Mouse (Mus musculus): Measurements from ENCODE around the gene Arhgap30. TPM values are rescaled to one million over a fixed set of nuclear protein-coding genes. Genes with fewer than 3 reads are reported as not detected.

The Arhgap30 gene
- total and polyA plus RNA-seq, 3 experiments: 2.6 to 4.1 (median 2.7) TPM

- no peak for DNase-seq
Measured at GRCm38 (mm10) chr1:171375646-171376097, 13.1 kb upstream of the Arhgap30 start.

DNA sequence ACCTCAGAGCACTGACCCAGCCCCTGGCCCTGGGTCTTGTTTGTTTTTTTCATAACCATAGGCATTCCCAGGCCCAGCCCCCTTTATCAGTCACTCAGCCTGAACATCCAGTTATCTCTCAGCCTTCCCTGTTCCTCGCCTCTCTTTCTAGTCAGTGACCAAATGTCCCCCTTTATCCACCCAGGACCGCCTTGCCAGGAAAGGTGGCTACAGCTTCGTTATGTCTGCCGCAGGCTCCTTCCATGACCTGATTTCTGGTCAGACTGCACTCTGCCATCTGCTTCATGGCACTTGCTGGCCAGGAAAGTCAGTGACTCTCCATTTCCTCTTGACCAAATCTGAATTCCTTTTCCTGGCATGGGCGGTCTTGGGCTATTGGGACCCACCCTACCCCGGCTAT, 10.5 kb upstream of the Arhgap30 start:
- DNase-seq: no peak

GRCm38 (mm10) chr1:171379935-171380599, 8.7 kb upstream of the Arhgap30 start:
- peak; percentile 83 for DNase-seq

- DNase-seq: no peak
Measured at GRCm38 (mm10) chr1:171382096-171382620, 6.6 kb upstream of the Arhgap30 start.

- no peak for DNase-seq
Measured at GRCm38 (mm10) chr1:171384361-171384760, 4.4 kb upstream of the Arhgap30 start.

GRCm38 (mm10) chr1:171385171-171385570, 3.6 kb upstream of the Arhgap30 start:
- no peak for DNase-seq

DNA sequence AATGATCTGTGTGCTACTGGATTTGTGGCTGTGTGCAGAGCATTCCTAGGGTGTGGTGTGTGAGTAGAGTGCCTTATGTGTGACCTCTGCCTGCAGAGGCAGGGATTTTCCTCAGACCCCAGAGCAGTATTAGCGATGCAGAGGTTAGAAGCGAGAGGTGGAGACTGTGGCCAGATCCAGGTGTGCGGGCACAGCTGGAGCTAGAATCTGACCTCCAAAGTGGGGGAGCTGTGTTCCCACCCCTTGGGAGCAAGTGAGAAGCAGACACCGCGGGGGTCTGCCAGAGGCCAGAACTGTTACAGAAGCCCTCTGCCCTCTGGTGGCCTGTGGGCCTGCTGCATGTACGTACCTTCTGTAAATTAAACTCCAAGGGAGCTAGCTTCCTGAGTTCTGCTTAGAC, 1.7 kb upstream of the Arhgap30 start:
- no peak for DNase-seq

DNA sequence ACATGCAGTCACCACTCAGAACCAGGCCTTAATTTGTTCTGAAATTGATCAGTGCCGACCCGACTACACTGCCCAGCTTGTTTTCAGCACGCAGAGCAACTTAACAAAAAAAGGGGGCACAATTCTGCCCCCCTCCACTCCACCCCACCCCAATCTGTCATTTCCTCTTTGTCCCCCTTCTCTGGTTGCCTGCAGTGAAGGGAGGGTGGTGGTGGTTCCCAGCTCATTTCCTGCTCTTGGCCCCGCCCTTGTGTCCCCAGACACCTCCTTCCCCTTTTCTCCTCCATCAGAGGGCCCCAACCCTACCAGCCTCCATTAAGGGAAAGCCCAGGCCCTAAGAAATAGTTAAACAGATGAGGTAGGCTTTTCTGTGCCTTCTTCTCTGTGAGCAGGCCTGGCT, 1.3 kb downstream of the Arhgap30 start:
- DNase-seq: peak; percentile 27

- DNase-seq: no peak
Measured at GRCm38 (mm10) chr1:171401821-171402220, 13.1 kb downstream of the Arhgap30 start.

GRCm38 (mm10) chr1:171402991-171403390, 14.2 kb downstream of the Arhgap30 start:
- no peak for DNase-seq

GRCm38 (mm10) chr1:171407263-171407662, 18.5 kb downstream of the Arhgap30 start:
- no peak for DNase-seq

GRCm38 (mm10) chr1:171410231-171410630, 21.5 kb downstream of the Arhgap30 start:
- DNase-seq: no peak

GRCm38 (mm10) chr1:171410947-171411484, 22.3 kb downstream of the Arhgap30 start, which contains the start of gene Usf1:
Gene Usf1 (plus strand): TSS chr1:171411313.
- peak; percentile 96 for DNase-seq

DNA sequence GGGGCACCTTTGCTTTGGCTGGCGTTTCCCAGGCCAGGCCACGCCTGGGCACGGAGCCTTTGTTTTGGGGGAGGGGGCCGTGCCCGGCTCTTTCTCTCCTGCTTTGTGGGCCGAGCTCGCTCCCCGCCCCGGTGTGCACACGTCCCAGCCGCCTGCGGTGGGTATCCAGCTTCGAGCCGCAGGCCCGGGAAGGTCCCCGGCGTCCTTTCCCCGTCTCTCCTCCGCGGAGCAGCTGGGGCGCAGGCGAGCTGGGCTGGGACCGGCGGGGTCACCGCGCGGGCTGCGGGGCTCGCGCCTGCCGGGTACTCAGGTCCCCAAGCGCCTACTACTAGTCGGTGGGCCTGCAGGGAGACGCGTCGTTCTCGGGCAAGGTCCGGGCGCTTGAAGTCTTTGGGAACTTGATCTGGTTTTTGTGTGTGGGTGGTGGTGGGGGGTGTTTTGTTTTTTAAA, 22.8 kb downstream of the Arhgap30 start:
- no peak for DNase-seq

- DNase-seq: peak; percentile 56
Measured at GRCm38 (mm10) chr1:171412001-171412441, 23.3 kb downstream of the Arhgap30 start.

- peak; percentile 35 for DNase-seq
Measured at GRCm38 (mm10) chr1:171412446-171412845, 23.7 kb downstream of the Arhgap30 start.

GRCm38 (mm10) chr1:171413608-171414007, 24.9 kb downstream of the Arhgap30 start:
- DNase-seq: no peak

DNA sequence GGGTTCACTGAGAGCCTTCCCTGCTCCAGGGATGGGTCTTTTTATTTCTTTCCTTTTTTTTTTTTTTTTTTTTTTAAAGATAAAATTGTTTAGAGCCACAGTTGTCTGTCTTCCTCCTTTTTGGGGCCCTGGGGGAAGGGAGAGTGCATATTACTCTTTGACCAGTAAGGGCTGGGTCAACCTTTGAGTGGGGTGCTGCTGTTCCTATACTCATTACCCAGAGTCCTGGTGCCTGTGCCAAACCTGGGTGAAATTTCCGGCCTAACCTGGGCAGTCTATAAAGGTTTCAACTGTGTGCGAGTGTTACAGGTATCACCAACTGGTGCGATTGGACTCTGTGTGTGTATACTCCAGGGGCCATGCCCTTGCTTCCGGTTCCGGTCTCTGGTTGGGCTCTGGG, 29.9 kb downstream of the Arhgap30 start, which contains the start of gene Tstd1:
Tstd1 (plus strand) TSS at position 213 of the 400 bp plus-strand sequence.
- no peak for DNase-seq

GRCm38 (mm10) chr1:171419291-171419882, 30.6 kb downstream of the Arhgap30 start:
- DNase-seq: no peak

DNA sequence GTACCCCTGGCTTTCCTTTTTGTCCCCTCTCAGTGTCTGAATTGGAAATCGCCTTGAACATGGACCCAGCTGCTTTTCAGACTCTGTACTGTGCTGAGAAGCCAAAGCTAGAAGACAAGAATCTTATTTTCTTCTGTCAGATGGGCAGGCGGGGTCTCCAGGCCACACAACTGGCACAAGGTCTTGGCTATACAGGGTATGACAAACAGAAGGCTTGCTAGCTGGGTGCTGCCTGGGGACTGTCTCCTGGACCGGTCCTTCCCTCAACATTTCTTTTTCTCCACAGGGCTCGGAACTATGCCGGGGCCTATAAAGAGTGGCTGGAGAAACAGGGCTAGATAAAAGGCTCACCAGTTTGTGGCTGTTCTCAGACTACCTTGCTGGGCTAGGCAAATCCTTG, 31.2 kb downstream of the Arhgap30 start:
- DNase-seq: no peak

DNA sequence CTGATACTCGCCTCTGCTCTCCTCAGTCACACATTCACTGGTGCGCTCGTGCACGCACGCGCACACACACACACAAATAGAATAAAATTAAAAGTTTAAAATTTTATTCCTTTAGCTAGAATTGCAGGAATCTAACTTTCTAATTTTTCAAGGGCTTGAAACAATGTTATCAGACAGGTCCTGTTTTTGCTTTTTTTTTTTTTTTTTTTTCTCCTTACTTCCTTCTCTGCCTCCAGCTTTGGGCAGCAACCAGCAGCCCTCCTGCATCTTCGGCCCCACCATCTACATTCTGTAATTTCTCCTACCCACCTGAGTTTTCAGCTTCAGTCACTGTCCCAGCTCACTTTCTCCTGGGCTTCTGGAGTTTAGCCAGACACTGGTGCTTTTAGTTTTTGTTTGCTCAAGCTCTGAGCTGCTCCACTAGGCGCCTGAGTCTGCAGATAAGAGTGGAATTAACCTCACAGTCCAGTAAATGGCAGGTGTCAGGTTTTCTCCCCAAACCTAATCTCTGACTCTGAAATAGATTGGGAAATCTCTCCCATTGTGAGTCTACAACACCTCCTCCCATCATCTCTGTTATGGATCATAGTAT, 33.8 kb downstream of the Arhgap30 start:
- no peak for DNase-seq

GRCm38 (mm10) chr1:171424638-171425037, 35.9 kb downstream of the Arhgap30 start:
- no peak for DNase-seq

GRCm38 (mm10) chr1:171425126-171425525, 36.4 kb downstream of the Arhgap30 start:
- DNase-seq: peak; percentile 87

Data from adrenal gland, adult 2 months (tissue).